Mouse (Mus musculus) liver, postnatal 0 days (tissue): Measurements from ENCODE around the gene Draxin.
A peak's percentile ranks its signal among the peaks of the same experiment; 100 is the strongest.

Experiments used
- CTCF ChIP-seq: sonication (generic); IDR thresholded peaks from 2 replicates; pipeline ENCODE4 v1.5.1; 2016; ENCODE audit warnings: antibody characterized with exemption, low read depth
- EP300 ChIP-seq: IDR thresholded peaks from 2 replicates; pipeline ENCODE4 v1.6.1; 2016; ENCODE audit warnings: antibody characterized with exemption, low read depth, mild to moderate bottlenecking

DNA sequence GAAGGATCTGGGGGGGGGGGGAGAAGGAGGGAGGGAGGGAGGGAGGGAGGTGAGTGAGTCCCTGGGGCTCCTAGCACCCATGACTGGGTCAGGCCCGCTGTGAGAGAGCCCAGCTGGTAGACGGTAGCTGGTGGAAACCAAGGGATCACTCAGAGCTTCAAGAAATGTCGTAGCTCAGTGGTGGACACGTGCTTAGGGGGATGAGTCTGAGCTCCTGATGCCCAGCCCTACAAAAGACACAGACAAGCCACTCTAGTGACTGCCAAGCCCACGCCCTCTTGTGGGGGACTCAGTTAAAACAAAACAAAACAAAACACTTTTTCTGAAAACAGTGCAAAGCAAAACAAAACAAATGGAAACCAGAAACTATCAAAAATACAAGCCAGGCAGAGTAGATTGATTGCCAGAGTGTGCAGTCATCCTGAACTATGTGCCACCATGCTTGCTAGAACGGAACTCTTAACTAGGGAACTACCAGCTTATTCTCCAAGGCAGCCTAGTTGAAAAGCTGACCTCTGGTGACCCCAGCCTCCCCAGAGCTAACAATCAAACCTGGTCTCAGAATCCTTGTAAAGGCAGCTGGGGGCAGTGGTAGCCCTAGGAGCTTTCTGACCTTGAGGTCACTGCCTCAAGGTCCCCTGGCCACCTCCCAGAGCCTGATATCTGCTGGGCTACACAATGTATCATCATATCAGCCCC is 64.6 kb downstream of the Draxin start:
- TF ChIP-seq CTCF (peak; percentile 34), EP300 (no peak)
